Mouse (Mus musculus) intestine, postnatal 0 days (tissue): ENCODE results near the gene Eif4e1b. TPM values are rescaled to one million over a fixed set of nuclear protein-coding genes. Genes with fewer than 3 reads are reported as not detected.

ENCODE experiments used
- ATAC-seq: fragments of 200-750 bp; cut with Nextera tagmentation; 2 replicates; pipeline ENCODE4 v1.8.0; 2017; ENCODE audit warnings: mild to moderate bottlenecking, moderate TSS enrichment, moderate library complexity
- H3K27ac ChIP-seq: fragments of 300-500 bp; sonication (generic); 2 replicates; pipeline ENCODE4 v1.5.1; 2014; ENCODE audit warnings: mild to moderate bottlenecking, low read depth, low read length, moderate library complexity
- H3K27me3 ChIP-seq: fragments of 300-500 bp; sonication (generic); replicated peaks from 2 replicates; pipeline ENCODE4 v1.6.1; 2014; ENCODE audit warnings: low read length, mixed read lengths; ENCODE audit not compliant: control insufficient read depth, insufficient read depth
- H3K36me3 ChIP-seq: fragments of 300-500 bp; sonication (generic); 2 replicates; pipeline ENCODE4 v1.6.1; 2014; ENCODE audit warnings: mild to moderate bottlenecking, moderate library complexity; ENCODE audit not compliant: control insufficient read depth, insufficient read depth
- H3K4me1 ChIP-seq: fragments of 300-500 bp; sonication (generic); replicated peaks from 2 replicates; pipeline ENCODE4 v1.6.1; 2014; ENCODE audit warnings: antibody characterized with exemption, low read length, mixed read lengths; ENCODE audit not compliant: control insufficient read depth, insufficient read depth
- H3K4me2 ChIP-seq: fragments of 300-500 bp; sonication (generic); replicated peaks from 2 replicates; pipeline ENCODE4 v1.6.1; 2014; ENCODE audit warnings: low read depth, mild to moderate bottlenecking, moderate library complexity
- H3K4me3 ChIP-seq: fragments of 300-500 bp; sonication (generic); 2 replicates; pipeline ENCODE4 v1.5.1; 2014; ENCODE audit warnings: low read depth, low read length
- H3K9ac ChIP-seq: fragments of 300-500 bp; sonication (generic); 2 replicates; pipeline ENCODE4 v1.6.1; 2014; ENCODE audit warnings: mild to moderate bottlenecking, low read depth, low read length
- H3K9me3 ChIP-seq: fragments of 300-500 bp; sonication (generic); 2 replicates; pipeline ENCODE4 v1.6.1; 2016; ENCODE audit warnings: mixed run types; ENCODE audit not compliant: control insufficient read depth
- CTCF ChIP-seq: sonication (generic); IDR thresholded peaks from 2 replicates; pipeline ENCODE4 v1.5.1; 2016; ENCODE audit warnings: low read depth, mild to moderate bottlenecking, control low read depth, antibody characterized with exemption, moderate library complexity
- WGBS: fragments of 180-500 bp; shearing (Covaris S2); extraction: QIAGEN DNeasy Blood & Tissue Kit; methylation state at CpG from one replicate; pipeline ENCODE4 v1.1.7; 2014; 5-methylcytosine and 5-hydroxymethylcytosine counted together
- polyA plus RNA-seq: library from polyadenylated mRNA; unstranded; fragments of >200 nt; fragmentation: Nextera tagmentation; extraction: Ambion mirVana; gene quantifications from 2 replicates; pipeline ENCODE4 v1.2.1, GENCODE M21; 2015

The Eif4e1b gene
- polyA plus RNA-seq, 1 experiment from 2014 or later, result not detected

DNA sequence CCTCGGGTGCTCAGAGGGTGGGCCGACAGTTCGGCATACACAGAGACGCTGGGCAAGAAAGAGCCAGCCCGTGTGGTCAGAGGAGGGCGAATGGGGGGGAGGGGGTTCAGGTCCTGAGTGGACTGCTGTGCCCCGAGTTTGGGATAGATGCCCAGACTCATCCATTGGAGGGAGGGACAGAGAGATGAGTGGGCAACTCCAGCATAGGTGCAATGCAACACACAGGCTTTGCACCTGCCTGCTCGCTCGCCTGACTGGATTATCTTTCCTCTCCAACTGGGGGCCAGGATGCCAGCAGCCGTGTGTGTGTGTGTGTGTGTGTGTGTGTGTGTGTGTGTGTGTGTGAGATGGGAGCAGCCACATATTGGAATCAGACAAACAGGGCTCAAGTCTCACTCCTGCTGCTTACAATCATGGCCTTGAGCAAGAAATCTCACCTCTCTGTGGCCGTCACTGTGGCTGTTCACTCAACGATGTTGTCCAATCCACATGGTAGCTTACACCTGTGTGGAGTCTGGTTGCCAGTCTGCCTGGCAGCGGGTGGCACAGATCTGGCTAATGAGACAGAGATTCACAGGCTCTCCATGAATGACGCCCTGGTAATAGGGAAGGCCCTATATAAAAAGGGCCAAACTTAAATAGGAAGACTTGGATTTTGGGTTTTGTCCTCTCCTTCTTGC, 52.7 kb downstream of the Eif4e1b start:
- no peak for TF ChIP-seq CTCF
- no peaks in the 10 kb centered on the region for H3K27me3 ChIP-seq
- ATAC-seq, result no peak
- H3K4me3 ChIP-seq, result no peak overlapping the region
- no peak overlapping the region for H3K9ac ChIP-seq
- H3K9me3 ChIP-seq, result no peaks in the 10 kb centered on the region
- WGBS, result 81% methylated on average over 14 of the region's 14 CpGs
- H3K4me2 ChIP-seq, result no peak overlapping the region
- H3K27ac ChIP-seq, result no peak overlapping the region
- no peaks in the 10 kb centered on the region for H3K36me3 ChIP-seq
- no peaks in the 10 kb centered on the region for H3K4me1 ChIP-seq

DNA sequence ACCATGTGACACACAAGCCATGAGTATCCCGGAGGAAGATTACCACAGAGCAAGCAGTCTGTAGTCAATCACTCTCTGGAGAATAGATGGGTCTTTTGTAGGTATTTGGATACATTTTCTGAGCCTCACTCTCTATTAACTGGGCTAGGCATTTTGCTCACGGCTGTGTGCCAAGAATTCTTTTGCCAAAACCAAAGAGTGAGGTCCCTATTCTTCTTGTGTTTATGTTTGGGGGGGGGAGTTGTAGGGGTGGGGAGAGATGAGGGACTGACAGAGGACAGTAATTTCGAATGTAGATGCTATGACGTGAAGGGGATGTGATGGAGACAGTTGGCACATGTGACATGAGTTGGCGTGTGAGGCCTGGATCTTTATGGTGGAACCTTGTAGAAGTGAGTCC, 53.3 kb downstream of the Eif4e1b start:
- H3K27ac ChIP-seq, result no peak overlapping the region
- H3K4me1 ChIP-seq, result no peaks in the 10 kb centered on the region
- H3K36me3 ChIP-seq, result no peaks in the 10 kb centered on the region
- no peak for TF ChIP-seq CTCF
- H3K4me2 ChIP-seq, result no peak overlapping the region
- WGBS, result 68% methylated on average over 5 of the region's 5 CpGs
- no peaks in the 10 kb centered on the region for H3K9me3 ChIP-seq
- no peak overlapping the region for H3K4me3 ChIP-seq
- no peak overlapping the region for H3K9ac ChIP-seq
- no peak for ATAC-seq
- no peaks in the 10 kb centered on the region for H3K27me3 ChIP-seq

DNA sequence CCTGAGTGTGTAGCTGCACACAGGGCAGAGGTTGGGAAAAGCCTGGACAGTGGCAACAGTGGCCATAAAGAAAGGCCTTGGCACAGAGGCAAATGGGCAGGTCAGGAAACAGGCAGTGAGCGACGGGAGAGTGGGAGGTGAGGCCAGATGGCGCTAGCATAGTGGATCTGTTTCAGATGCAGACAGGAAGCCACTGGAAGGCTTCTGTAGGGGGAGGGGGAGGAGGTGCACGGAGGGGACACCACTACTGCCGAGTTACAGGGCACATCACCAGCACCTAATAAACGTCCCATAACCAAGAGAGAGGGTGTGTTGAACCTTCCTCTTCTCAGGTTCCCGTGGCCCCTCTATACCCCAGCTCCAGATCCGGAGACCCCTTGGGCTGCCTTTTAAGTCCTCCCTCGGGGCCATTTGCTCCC, 53.7 kb downstream of the Eif4e1b start:
- H3K4me1 ChIP-seq, result no peaks in the 10 kb centered on the region
- no peak overlapping the region for H3K27ac ChIP-seq
- no peak overlapping the region for H3K4me3 ChIP-seq
- no peaks in the 10 kb centered on the region for H3K27me3 ChIP-seq
- H3K4me2 ChIP-seq, result no peak overlapping the region
- H3K9me3 ChIP-seq, result no peaks in the 10 kb centered on the region
- WGBS, result 20% methylated on average over 9 of the region's 9 CpGs
- H3K36me3 ChIP-seq, result no peaks in the 10 kb centered on the region
- H3K9ac ChIP-seq, result no peak overlapping the region
- no peak for TF ChIP-seq CTCF
- ATAC-seq, result no peak

Other genes with a start within 250 kb of the Eif4e1b start
- gene 4833439L19Rik, start 218.6 kb upstream of the Eif4e1b start, polyA plus RNA-seq, result 99.5 and 99.6 TPM in 2 replicates
- gene Arl10, start 209.0 kb upstream of the Eif4e1b start, polyA plus RNA-seq, result 9.3 and 11.3 TPM in 2 replicates
- gene Nop16, start 193.9 kb upstream of the Eif4e1b start, polyA plus RNA-seq, result 25.3 and 25.7 TPM in 2 replicates
- gene Higd2a, start 193.8 kb upstream of the Eif4e1b start, polyA plus RNA-seq, result 289 and 298 TPM in 2 replicates
- 154 and 158 TPM in 2 replicates for gene Cltb, start 172.7 kb upstream of the Eif4e1b start, polyA plus RNA-seq
- gene Faf2, start 162.2 kb upstream of the Eif4e1b start, polyA plus RNA-seq, result 43.9 and 45.9 TPM in 2 replicates
- gene Rnf44, start 90.1 kb upstream of the Eif4e1b start, polyA plus RNA-seq, result 73.0 and 75.1 TPM in 2 replicates
- 267 and 292 TPM in 2 replicates for gene Cdhr2, start 82.5 kb upstream of the Eif4e1b start, polyA plus RNA-seq
- gene Gprin1, start 34.1 kb upstream of the Eif4e1b start, polyA plus RNA-seq, result 0.50 and 0.59 TPM in 2 replicates
- 0.22 and 0.37 TPM in 2 replicates for gene Sncb, start 17.4 kb upstream of the Eif4e1b start, polyA plus RNA-seq
- 14.8 and 15.2 TPM in 2 replicates for gene Tspan17, start 5.4 kb downstream of the Eif4e1b start, polyA plus RNA-seq
- gene Unc5a, start 165.4 kb downstream of the Eif4e1b start, polyA plus RNA-seq, result 0.90 and 1.1 TPM in 2 replicates
- gene Hk3, start 237.4 kb downstream of the Eif4e1b start, polyA plus RNA-seq, result 0.77 and 0.81 TPM in 2 replicates